Mouse (Mus musculus): ENCODE measurements around the gene Acot8.

DNA sequence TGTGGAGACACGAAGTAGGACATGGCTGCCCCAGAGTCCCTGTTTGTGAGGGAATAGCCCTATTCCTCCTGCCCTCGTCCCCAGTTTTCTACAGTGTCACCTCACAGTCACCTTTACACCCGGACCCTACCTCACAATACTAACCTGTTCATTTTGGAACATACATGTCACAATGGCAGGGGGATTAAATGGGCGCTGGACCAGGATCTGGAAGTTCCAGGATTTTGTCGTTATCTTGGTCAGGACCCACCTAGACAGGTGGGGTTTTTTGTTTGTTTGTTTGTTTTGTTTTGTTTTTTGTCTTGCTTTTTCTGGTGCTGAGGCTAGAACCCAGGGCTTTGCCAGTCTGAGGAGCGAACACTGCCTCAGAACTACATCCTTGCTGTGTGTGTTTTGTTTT lies 23.8 kb upstream of the Acot8 start, which contains the start of gene Spata25:
- no peak for TF ChIP-seq GATA1 (IDR thresholded peaks at IDR 0.05; ENCODE audit: borderline replicate concordance, low read length)
- no peak for TF ChIP-seq FLI1 (IDR thresholded peaks at IDR 0.05; ENCODE audit: low read length)
